20 mouse cellular contexts compared by ENCODE assay signal in genomic region chr5:4665978-4666377, GRCm38 (mm10).
DNase-seq lines count a peak whose midpoint lies in the region; ATAC-seq lines count a peak whose summit lies in the region.
"Had no signal": no experiment of that assay in that cellular context is flagged by ENCODE, and none has a peak within 500 bp of the region (broad histone marks: within the 10 kb centered on the region; RNA-seq: fewer than 3 reads in every experiment).

No protein-coding gene starts in this region.

- peak overlapping the region; percentile 33 for H3K4me2 ChIP-seq in midbrain, embryonic 13.5 days (replicated peaks)
- H3K4me2 ChIP-seq in midbrain, embryonic 11.5 days = no peak overlapping the region
- H3K4me2 ChIP-seq in hindbrain, embryonic 15.5 days = peak overlapping the region; percentile 35
- peak overlapping the region; percentile 40 for H3K4me2 ChIP-seq in midbrain, embryonic 14.5 days (ENCODE audit: low read length)
- H3K4me2 ChIP-seq in neural tube, embryonic 15.5 days = peak overlapping the region; percentile 32
- H3K4me2 ChIP-seq: embryonic facial prominence, embryonic 12.5 days; forebrain, embryonic 15.5 days had no signal

- H3K9me3 ChIP-seq in midbrain, embryonic 13.5 days = no peaks in the 10 kb centered on the region
- no peaks in the 10 kb centered on the region for H3K9me3 ChIP-seq in midbrain, embryonic 11.5 days (ENCODE audit: control insufficient read depth, low read length)
- H3K9me3 ChIP-seq in hindbrain, embryonic 15.5 days = no peaks in the 10 kb centered on the region
- H3K9me3 ChIP-seq in midbrain, embryonic 14.5 days (ENCODE audit: control insufficient read depth, low read length) = no peaks in the 10 kb centered on the region
- H3K9me3 ChIP-seq in neural tube, embryonic 15.5 days (replicated peaks) = no peaks in the 10 kb centered on the region
- no peaks in the 10 kb centered on the region for H3K9me3 ChIP-seq in embryonic facial prominence, embryonic 10.5 days
- H3K9me3 ChIP-seq: embryonic facial prominence, embryonic 12.5 days; forebrain, embryonic 15.5 days; heart, embryonic 10.5 days had no signal

- no peak for DNase-seq in midbrain, embryonic 11.5 days (ENCODE audit: low spot score, missing footprints)
- peak; percentile 55 for DNase-seq in midbrain, embryonic 14.5 days
- no peak for DNase-seq in embryonic facial prominence, embryonic 10.5 days (ENCODE audit: low spot score)
- no peak for DNase-seq in kidney, postnatal 14 days
- DNase-seq: adrenal gland, adult 8-10 months; adrenal gland, postnatal 36 days; cerebellum, adult 11 months; cerebellum, adult 8-10 months; embryo, embryonic 11 days; gastrocnemius, postnatal 10 days; heart, adult 18-20 months; heart, postnatal 10 days; heart, postnatal 4 days had no signal

- H3K9ac ChIP-seq in midbrain, embryonic 13.5 days (replicated peaks) = no peak overlapping the region
- H3K9ac ChIP-seq in midbrain, embryonic 11.5 days (ENCODE audit: low read length) = no peak overlapping the region
- H3K9ac ChIP-seq in hindbrain, embryonic 15.5 days = no peak overlapping the region
- no peak overlapping the region; the same call in 1 of the 2 replicates for H3K9ac ChIP-seq in midbrain, embryonic 14.5 days (replicated peaks; ENCODE audit: low read length)
- no peak overlapping the region for H3K9ac ChIP-seq in neural tube, embryonic 15.5 days (replicated peaks)
- H3K9ac ChIP-seq: embryonic facial prominence, embryonic 12.5 days; forebrain, embryonic 15.5 days had no signal

- peak overlapping the region; percentile 82 for H3K27ac ChIP-seq in midbrain, embryonic 13.5 days
- no peak overlapping the region for H3K27ac ChIP-seq in midbrain, embryonic 11.5 days (ENCODE audit: low read depth, low read length)
- H3K27ac ChIP-seq in hindbrain, embryonic 15.5 days (replicated peaks) = peak overlapping the region; percentile 45; the same call in 1 of the 2 replicates
- H3K27ac ChIP-seq in midbrain, embryonic 14.5 days (replicated peaks; ENCODE audit: low read depth, low read length) = peak overlapping the region; percentile 68
- H3K27ac ChIP-seq in neural tube, embryonic 15.5 days (replicated peaks) = no peak overlapping the region
- no peak overlapping the region for H3K27ac ChIP-seq in embryonic facial prominence, embryonic 10.5 days (replicated peaks)
- H3K27ac ChIP-seq: embryonic facial prominence, embryonic 12.5 days; forebrain, embryonic 15.5 days; heart, embryonic 10.5 days had no signal

- no peaks in the 10 kb centered on the region for H3K27me3 ChIP-seq in midbrain, embryonic 13.5 days
- H3K27me3 ChIP-seq in midbrain, embryonic 11.5 days (ENCODE audit: control insufficient read depth, insufficient read depth, low read length) = no peaks in the 10 kb centered on the region
- H3K27me3 ChIP-seq in hindbrain, embryonic 15.5 days = no peaks in the 10 kb centered on the region
- H3K27me3 ChIP-seq in midbrain, embryonic 14.5 days (ENCODE audit: control insufficient read depth, insufficient read depth, low read length) = no peaks in the 10 kb centered on the region
- H3K27me3 ChIP-seq in neural tube, embryonic 15.5 days (replicated peaks) = no peaks in the 10 kb centered on the region
- 0 out of 2 replicates have a peak, but pooled peaks cover 5% of the 10 kb centered on the region for H3K27me3 ChIP-seq in embryonic facial prominence, embryonic 10.5 days (replicated peaks; ENCODE audit: low read depth, poor library complexity, severe bottlenecking)
- H3K27me3 ChIP-seq: embryonic facial prominence, embryonic 12.5 days; forebrain, embryonic 15.5 days had no signal

- WGBS in midbrain, embryonic 13.5 days = 56% methylated on average over 9 of the region's 9 CpGs
- 83% methylated on average over 9 of the region's 9 CpGs for WGBS in midbrain, embryonic 11.5 days
- 65% methylated on average over 9 of the region's 9 CpGs for WGBS in hindbrain, embryonic 15.5 days
- 54% methylated on average over 9 of the region's 9 CpGs for WGBS in midbrain, embryonic 14.5 days
- WGBS in neural tube, embryonic 15.5 days = 60% methylated on average over 9 of the region's 9 CpGs
- 89% methylated on average over 9 of the region's 9 CpGs for whole genome bisulfite sequencing in embryonic facial prominence, embryonic 10.5 days

- ATAC-seq in midbrain, embryonic 13.5 days = peak; percentile 68; the same call in 1 of the 2 replicates
- ATAC-seq in midbrain, embryonic 11.5 days (ENCODE audit: low FRiP score) = no peak
- 0 out of 2 replicates have a peak, but pooled peaks have one; percentile 6 for ATAC-seq in hindbrain, embryonic 15.5 days (ENCODE audit: low FRiP score, low read depth)
- 0 out of 2 replicates have a peak, but pooled peaks have one; percentile 57 for ATAC-seq in midbrain, embryonic 14.5 days (ENCODE audit: low FRiP score, low TSS enrichment)
- no peak for ATAC-seq in neural tube, embryonic 15.5 days (ENCODE audit: low FRiP score)
- ATAC-seq: forebrain, embryonic 15.5 days; inflammation-experienced regulatory T-cells, adult 6 months had no signal

- peaks cover 21% of the 10 kb centered on the region for H3K4me1 ChIP-seq in midbrain, embryonic 13.5 days (replicated peaks)
- no peaks in the 10 kb centered on the region for H3K4me1 ChIP-seq in midbrain, embryonic 11.5 days (ENCODE audit: control insufficient read depth, insufficient read depth, low read length)
- peaks cover 11% of the 10 kb centered on the region for H3K4me1 ChIP-seq in hindbrain, embryonic 15.5 days (replicated peaks)
- peaks cover 24% of the 10 kb centered on the region for H3K4me1 ChIP-seq in midbrain, embryonic 14.5 days (ENCODE audit: control insufficient read depth, insufficient read depth, low read length)
- peaks cover 27% of the 10 kb centered on the region for H3K4me1 ChIP-seq in neural tube, embryonic 15.5 days
- H3K4me1 ChIP-seq in embryonic facial prominence, embryonic 10.5 days = peaks cover 18% of the 10 kb centered on the region

- no peaks in the 10 kb centered on the region for H3K36me3 ChIP-seq in midbrain, embryonic 13.5 days
- no peaks in the 10 kb centered on the region for H3K36me3 ChIP-seq in midbrain, embryonic 11.5 days (ENCODE audit: control insufficient read depth, insufficient read depth, low read length)
- no peaks in the 10 kb centered on the region for H3K36me3 ChIP-seq in hindbrain, embryonic 15.5 days
- H3K36me3 ChIP-seq in midbrain, embryonic 14.5 days (ENCODE audit: control insufficient read depth, insufficient read depth, low read length) = no peaks in the 10 kb centered on the region
- H3K36me3 ChIP-seq in neural tube, embryonic 15.5 days = no peaks in the 10 kb centered on the region
- no peaks in the 10 kb centered on the region for H3K36me3 ChIP-seq in embryonic facial prominence, embryonic 10.5 days (replicated peaks)
- H3K36me3 ChIP-seq: embryonic facial prominence, embryonic 12.5 days; forebrain, embryonic 15.5 days; heart, embryonic 10.5 days had no signal

- H3K4me3 ChIP-seq in midbrain, embryonic 13.5 days (replicated peaks) = no peak overlapping the region
- no peak overlapping the region for H3K4me3 ChIP-seq in midbrain, embryonic 11.5 days (ENCODE audit: low read depth, low read length)
- no peak overlapping the region for H3K4me3 ChIP-seq in hindbrain, embryonic 15.5 days
- H3K4me3 ChIP-seq in midbrain, embryonic 14.5 days (replicated peaks; ENCODE audit: low read depth, low read length) = no peak overlapping the region
- no peak overlapping the region for H3K4me3 ChIP-seq in neural tube, embryonic 15.5 days (replicated peaks)
- no peak overlapping the region for H3K4me3 ChIP-seq in embryonic facial prominence, embryonic 10.5 days
- H3K4me3 ChIP-seq: embryonic facial prominence, embryonic 12.5 days; forebrain, embryonic 15.5 days; heart, embryonic 10.5 days had no signal

Comparison
In these comparisons a context has a peak if more than half of its experiments do, and no peak if none do; other contexts are left out.
1. ATAC-seq: peak in midbrain, embryonic 13.5 days (single experiment), hindbrain, embryonic 15.5 days (single experiment) and midbrain, embryonic 14.5 days (single experiment); none in midbrain, embryonic 11.5 days (single experiment) and neural tube, embryonic 15.5 days (single experiment).
2. H3K27ac ChIP-seq: peak in midbrain, embryonic 13.5 days (single experiment), hindbrain, embryonic 15.5 days (single experiment) and midbrain, embryonic 14.5 days (single experiment); none in midbrain, embryonic 11.5 days (single experiment), neural tube, embryonic 15.5 days (single experiment) and embryonic facial prominence, embryonic 10.5 days (single experiment).